Mouse (Mus musculus): ENCODE measurements around the gene Mbtps1.
A peak's percentile ranks its signal among the peaks of the same experiment; 100 is the strongest.

DNA sequence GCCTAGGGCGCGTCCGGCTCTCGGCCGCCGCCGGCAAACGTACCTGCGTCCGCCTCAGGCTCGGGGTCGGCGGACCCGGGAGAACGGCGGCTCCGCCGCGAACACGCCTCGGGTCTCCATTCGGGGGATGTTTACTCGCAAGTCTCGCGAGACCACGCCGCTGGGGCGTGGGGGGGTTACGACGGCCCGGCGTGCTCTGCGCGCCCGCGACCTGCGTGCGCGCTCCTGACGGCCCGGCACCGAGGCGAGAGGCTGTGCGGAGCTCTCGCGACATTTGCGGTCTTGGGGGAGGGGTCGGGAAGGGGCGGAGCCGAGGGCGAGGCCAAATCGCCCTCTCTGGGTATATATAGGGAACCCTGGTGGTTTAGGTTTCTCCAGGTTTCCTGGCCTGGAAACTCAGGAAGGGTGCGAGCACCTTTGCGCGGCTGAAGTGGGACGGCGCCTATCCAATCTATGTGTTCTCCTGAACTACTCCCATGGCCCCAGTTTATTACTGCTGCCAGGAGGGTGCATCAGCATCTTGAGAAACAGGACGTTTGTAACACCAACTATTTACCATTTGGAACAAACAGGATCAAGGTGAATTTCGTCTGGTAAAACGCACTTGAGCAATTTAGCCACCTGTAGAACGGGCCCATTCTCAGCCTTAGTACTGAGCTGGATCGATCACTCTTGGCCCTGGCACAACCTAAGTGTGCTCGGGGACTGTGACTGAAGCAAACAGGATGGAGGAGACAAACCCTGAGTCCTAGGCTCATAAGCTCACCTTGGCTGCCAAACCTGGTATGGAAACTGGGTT, at the start of gene Mbtps1:
- TF ChIP-seq CTCF (IDR thresholded peaks at IDR 0.05; ENCODE audit: low read depth) (peak; percentile 37), EP300 (optimal IDR thresholded peaks at IDR 0.05) (peak; percentile 98)

Measured in stomach, postnatal 0 days (tissue).